30 mouse cellular contexts compared by ENCODE assay signal in genomic region chr1:136935960-136936324, GRCm38 (mm10). TPM values are rescaled to one million over a fixed set of nuclear protein-coding genes. Genes with fewer than 3 reads are reported as not detected.
"Had no signal": no experiment of that assay in that cellular context is flagged by ENCODE, and none has a peak within 500 bp of the region (broad histone marks: within the 10 kb centered on the region; RNA-seq: fewer than 3 reads in every experiment).

No protein-coding gene starts in this region.

- H3K4me1 ChIP-seq: hindbrain, embryonic 13.5 days; hindbrain, embryonic 15.5 days; kidney, embryonic 15.5 days; limb, embryonic 15.5 days had no signal

- H3K36me3 ChIP-seq: heart, embryonic 10.5 days; heart, embryonic 12.5 days; hindbrain, embryonic 13.5 days; hindbrain, embryonic 15.5 days; kidney, embryonic 15.5 days; limb, embryonic 13.5 days; limb, embryonic 15.5 days had no signal

- H3K4me3 ChIP-seq: gastrocnemius, adult 2 months; heart, embryonic 10.5 days; heart, embryonic 12.5 days; hindbrain, embryonic 13.5 days; hindbrain, embryonic 15.5 days; kidney, embryonic 15.5 days; limb, embryonic 13.5 days; limb, embryonic 15.5 days; liver, embryonic 13.5 days had no signal

- DNase-seq: gastrocnemius, adult 2 months; gastrocnemius, postnatal 10 days; gastrocnemius, postnatal 25 days; heart, adult 18-20 months; heart, postnatal 10 days; heart, postnatal 4 days; kidney, adult 11 months; kidney, adult 2 months; kidney, adult 9 months; kidney, postnatal 14 days; kidney, postnatal 36 days; layer of hippocampus, adult 9-11 months; layer of hippocampus, postnatal 36 days; left cerebral cortex, postnatal 4 days; liver, embryonic 13.5 days had no signal

- H3K27me3 ChIP-seq: hindbrain, embryonic 15.5 days; limb, embryonic 15.5 days; liver, embryonic 13.5 days had no signal

- H3K9ac ChIP-seq: heart, embryonic 12.5 days; hindbrain, embryonic 13.5 days; hindbrain, embryonic 15.5 days; kidney, embryonic 15.5 days; limb, embryonic 13.5 days; limb, embryonic 15.5 days; liver, embryonic 13.5 days had no signal

- ATAC-seq: forebrain, embryonic 16.5 days; hindbrain, postnatal 0 days; intestine, embryonic 16.5 days had no signal

- H3K27ac ChIP-seq: gastrocnemius, adult 2 months; heart, embryonic 10.5 days; hindbrain, embryonic 13.5 days; hindbrain, embryonic 15.5 days; hindbrain, postnatal 0 days; kidney, embryonic 15.5 days; kidney, postnatal 0 days; limb, embryonic 13.5 days; limb, embryonic 15.5 days; liver, embryonic 13.5 days had no signal

RNA-seq across cellular contexts. Expression of gene Nr5a2, which starts 24.3 kb away (rescaled TPM):
- total RNA-seq: granulocyte monocyte progenitor cell, adult 5-6 weeks; layer of hippocampus, adult 18-20 months; layer of hippocampus, adult 8-10 months; layer of hippocampus, postnatal 14 days; layer of hippocampus, postnatal 36 days had no signal
